Mouse (Mus musculus) yolk sac, embryonic 10.5 days (tissue): ENCODE measurements around the gene Cyp2j13.
"Not testable (repeated sequence)": the region's sequence is repeated elsewhere in the genome, so short reads cannot be mapped to it uniquely, and the experiment has no call there.

Source experiments
- DNase-seq: peaks from one replicate; pipeline ENCODE4 v3.0.0-alpha.2; 2017; ENCODE audit warnings: low spot score

The Cyp2j13 gene

GRCm38 (mm10) chr4:96077261-96078125 lies at the start of gene Cyp2j13:
Gene Cyp2j13, minus strand, starts transcription at chr4:96077546.
- DNase-seq, result no peak

DNA sequence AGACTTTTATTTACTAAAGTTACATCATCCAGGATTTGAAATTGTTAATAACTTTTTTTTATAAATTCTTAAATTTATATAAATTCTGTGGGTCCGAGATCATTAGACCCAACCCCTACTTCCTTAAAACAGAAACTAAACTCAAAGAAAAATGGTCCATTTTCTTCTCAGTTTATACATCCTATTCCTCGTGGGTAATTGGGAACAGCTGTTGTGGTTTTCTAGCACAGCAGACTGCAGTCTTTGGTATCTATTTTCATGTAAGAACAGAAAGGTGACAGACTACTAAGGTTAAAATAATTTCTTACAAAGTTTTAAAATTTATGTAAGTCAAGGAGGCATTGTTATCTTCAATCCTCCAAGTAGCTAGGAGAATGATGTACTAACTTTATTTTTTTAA lies 19.5 kb upstream of the Cyp2j13 start:
- no peak for DNase-seq

DNA sequence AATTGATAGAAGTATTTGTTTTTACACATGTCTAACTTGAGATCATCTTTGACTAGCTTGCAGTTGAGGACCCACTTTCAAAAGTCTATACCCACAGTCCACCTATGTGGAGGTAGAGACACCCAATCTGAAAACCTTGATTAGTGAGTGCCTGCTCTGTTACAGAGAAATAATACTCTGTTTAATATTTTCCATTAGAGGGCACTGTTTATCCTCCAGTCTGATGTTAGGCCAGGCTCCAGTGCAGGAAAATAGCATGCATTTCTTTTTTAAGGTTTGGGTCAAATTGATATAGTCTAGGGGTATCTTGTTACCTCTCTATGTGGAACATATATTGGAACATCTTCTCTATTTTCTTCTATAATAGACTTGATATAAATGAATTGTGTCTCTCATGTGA lies 14.5 kb upstream of the Cyp2j13 start:
- no peak for DNase-seq

GRCm38 (mm10) chr4:96089356-96090048 lies 12.2 kb upstream of the Cyp2j13 start:
- not testable (repeated sequence) for DNase-seq

- no peak for DNase-seq
Observed at GRCm38 (mm10) chr4:96078308-96078707, 962 bp upstream of the Cyp2j13 start.

DNA sequence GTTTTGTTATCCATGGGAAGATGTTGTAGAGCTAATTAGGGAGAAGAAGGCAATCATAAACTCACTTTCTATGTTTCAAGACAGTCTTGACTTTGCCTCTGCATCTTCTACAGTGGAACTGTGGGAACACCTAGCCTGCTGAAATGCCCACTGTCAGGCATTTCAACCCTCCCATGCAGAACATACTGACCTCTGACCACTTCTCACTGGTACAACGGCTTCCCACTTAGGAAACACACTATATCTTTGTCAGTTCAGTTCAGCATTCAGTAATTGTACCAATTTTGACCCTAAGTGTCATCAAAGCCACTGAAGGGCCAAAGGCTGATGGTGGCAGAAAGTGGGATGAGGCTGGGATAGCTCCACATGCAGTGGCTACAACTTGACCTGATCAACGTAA lies 15.3 kb downstream of the Cyp2j13 start:
- no peak for DNase-seq

DNA sequence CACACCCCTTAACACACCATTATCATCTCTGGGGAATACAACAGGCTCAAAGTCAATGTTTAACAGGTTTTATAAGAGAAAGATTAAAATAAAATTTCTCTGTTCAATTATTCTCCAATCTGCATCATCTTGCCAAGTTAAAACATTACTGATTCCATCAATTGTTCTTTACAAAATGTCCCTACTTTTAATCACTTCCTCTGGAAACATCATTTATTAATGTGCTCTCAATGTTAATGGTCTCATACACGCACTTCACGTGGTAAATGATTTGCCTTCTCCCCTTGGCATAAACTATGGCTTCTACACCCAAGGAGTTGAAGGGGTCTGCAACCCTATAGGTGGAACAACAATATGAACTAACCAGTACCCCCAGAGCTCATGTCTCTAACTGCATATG lies 17.2 kb downstream of the Cyp2j13 start:
- DNase-seq, result no peak

DNA sequence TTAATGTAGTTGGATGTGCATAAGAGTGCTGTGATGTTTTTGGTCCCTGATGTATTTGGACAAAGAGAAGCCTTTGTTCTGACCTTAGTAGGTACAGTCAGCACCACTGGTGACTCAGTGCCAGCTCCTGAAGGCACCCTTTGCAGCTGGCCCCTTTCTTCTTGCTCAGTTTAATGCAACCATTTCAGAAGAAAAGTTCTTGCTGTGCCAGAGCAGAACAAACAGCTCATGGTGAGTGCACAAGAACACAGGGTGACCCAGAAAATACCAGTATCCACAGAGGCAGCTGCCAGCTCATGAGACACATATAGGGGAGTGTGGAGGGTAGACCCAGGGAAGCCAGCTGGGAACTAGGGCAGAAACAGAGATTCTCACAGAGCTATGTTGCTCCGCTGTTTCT lies 48.9 kb downstream of the Cyp2j13 start:
- DNase-seq, result no peak

- DNase-seq, result no peak
Observed at GRCm38 (mm10) chr4:96022803-96023202, 54.5 kb downstream of the Cyp2j13 start.

GRCm38 (mm10) chr4:96016875-96017274 lies 60.5 kb downstream of the Cyp2j13 start:
- no peak for DNase-seq

- DNase-seq, result not testable (repeated sequence)
Observed at GRCm38 (mm10) chr4:95982221-95982620, 95.1 kb downstream of the Cyp2j13 start.
